Mouse (Mus musculus) liver, embryonic 14.5 days (tissue): ENCODE data around the gene Ptprb.

ENCODE experiments used
- CTCF ChIP-seq: IDR thresholded peaks from 2 replicates; pipeline ENCODE4 v1.5.1; 2016; ENCODE audit warnings: antibody characterized with exemption, low read depth, control low read depth
- EP300 ChIP-seq: IDR thresholded peaks from 2 replicates; pipeline ENCODE4 v1.6.1; 2016; ENCODE audit warnings: antibody characterized with exemption, low read depth

- TF ChIP-seq CTCF (no peak), EP300 (no peak)
These were observed 89.4 kb downstream of the Ptprb start for GRCm38 (mm10) chr10:116364759-116365158.
